Mouse (Mus musculus) cerebellum, adult 2 months (tissue): ENCODE results near the gene Pom121l2.
A peak's percentile ranks its signal among the peaks of the same experiment; 100 is the strongest.

Source experiments
- CTCF ChIP-seq: fragments of 200-500 bp; IDR thresholded peaks from 2 replicates; pipeline ENCODE4 v1.5.1; 2011; ENCODE audit warnings: low read depth, mild to moderate bottlenecking, control low read depth, low read length, moderate library complexity, borderline replicate concordance; ENCODE audit not compliant: insufficient read depth
- POLR2A ChIP-seq: fragments of 200-500 bp; IDR thresholded peaks from 2 replicates; pipeline ENCODE4 v1.6.1; 2011; ENCODE audit warnings: low read length, control low read depth, borderline replicate concordance; ENCODE audit not compliant: insufficient read depth

DNA sequence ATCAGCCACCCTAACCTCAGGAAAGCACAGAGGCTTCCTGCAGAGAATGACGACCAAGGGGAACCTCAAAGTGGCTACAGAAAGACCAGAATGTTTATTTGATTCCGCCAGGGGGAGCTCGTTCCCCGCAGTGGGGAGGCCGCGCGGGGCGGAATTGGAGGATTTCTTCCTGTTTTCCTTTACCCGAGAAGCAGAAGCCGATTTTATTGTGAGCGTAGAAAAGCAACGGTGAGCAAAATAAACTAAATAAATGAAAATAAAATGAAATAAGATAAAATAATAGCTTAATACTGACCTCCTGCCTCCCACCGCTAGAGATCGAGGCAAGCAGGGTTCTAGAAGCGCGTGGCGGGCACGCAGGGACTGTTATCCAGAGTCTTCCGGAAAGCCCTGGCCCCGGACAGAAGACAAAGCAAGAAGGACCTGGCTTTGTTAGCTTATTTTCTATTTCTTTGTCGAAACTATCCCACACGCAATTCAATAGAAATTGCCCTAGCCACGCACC is 6.7 kb upstream of the Pom121l2 start:
- peak; percentile 80 for TF ChIP-seq CTCF
- TF ChIP-seq POLR2A = no peak
